Mouse (Mus musculus) megakaryocyte, embryonic 14.5 days (primary cell): ENCODE data around the gene Rhd.
"Not testable (repeated sequence)": the region's sequence is repeated elsewhere in the genome, so short reads cannot be mapped to it uniquely, and the experiment has no call there.

Experiments
- FLI1 ChIP-seq: IDR thresholded peaks from 2 replicates; pipeline ENCODE4 v1.6.1; 2012; ENCODE audit warnings: low read length, inconsistent platforms, mixed read lengths
- GATA1 ChIP-seq: IDR thresholded peaks from 3 replicates; pipeline ENCODE4 v1.6.1; 2012; ENCODE audit warnings: mixed read lengths, low read length, inconsistent platforms, borderline replicate concordance

DNA sequence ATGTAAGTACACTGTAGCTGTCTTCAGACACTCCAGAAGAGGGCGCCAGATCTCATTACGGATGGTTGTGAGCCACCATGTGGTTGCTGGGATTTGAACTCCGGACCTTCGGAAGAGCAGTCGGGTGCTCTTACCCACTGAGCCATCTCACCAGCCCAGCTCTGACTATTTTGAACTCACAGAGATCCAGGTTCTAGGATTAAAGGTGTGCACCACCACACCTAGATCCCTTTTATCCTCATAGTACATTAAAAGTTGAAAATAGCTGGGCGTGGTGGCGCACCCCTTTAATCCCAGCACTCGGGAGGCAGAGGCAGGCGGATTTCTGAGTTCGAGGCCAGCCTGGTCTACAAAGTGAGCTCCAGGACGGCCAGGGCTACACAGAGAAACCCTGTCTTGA lies 38.5 kb upstream of the Rhd start:
- TF ChIP-seq GATA1, FLI1: not testable (repeated sequence)
